Mouse (Mus musculus) hindbrain, postnatal 0 days (tissue): ENCODE data around the gene Pakap. TPM values are rescaled to one million over a fixed set of nuclear protein-coding genes. Genes with fewer than 3 reads are reported as not detected.
A peak's percentile ranks its signal among the peaks of the same experiment; 100 is the strongest.

Source experiments
- ATAC-seq: fragments of 200-750 bp; cut with Nextera tagmentation; 2 replicates; pipeline ENCODE4 v1.8.0; 2017; ENCODE audit warnings: mild to moderate bottlenecking, moderate TSS enrichment, moderate library complexity
- DNase-seq: peaks from one replicate; pipeline ENCODE4 v3.0.0-alpha.2; 2015; ENCODE audit warnings: low spot score
- H3K27ac ChIP-seq: fragments of 300-500 bp; sonication (generic); 2 replicates; pipeline ENCODE4 v1.5.1; 2014; ENCODE audit warnings: mild to moderate bottlenecking
- H3K27me3 ChIP-seq: fragments of 300-500 bp; sonication (generic); 2 replicates; pipeline ENCODE4 v1.6.1; 2014; ENCODE audit warnings: low read length, mixed read lengths; ENCODE audit not compliant: insufficient read depth
- H3K36me3 ChIP-seq: fragments of 300-500 bp; sonication (generic); 2 replicates; pipeline ENCODE4 v1.6.1; 2014; ENCODE audit warnings: low read length, mixed read lengths; ENCODE audit not compliant: insufficient read depth
- H3K4me1 ChIP-seq: fragments of 300-500 bp; sonication (generic); 2 replicates; pipeline ENCODE4 v1.6.1; 2014; ENCODE audit warnings: antibody characterized with exemption, low read length, mixed read lengths; ENCODE audit not compliant: insufficient read depth
- H3K4me2 ChIP-seq: fragments of 300-500 bp; sonication (generic); 2 replicates; pipeline ENCODE4 v1.6.1; 2014; ENCODE audit warnings: low read depth, mild to moderate bottlenecking, low read length, moderate library complexity, mixed read lengths
- H3K4me3 ChIP-seq: fragments of 300-500 bp; sonication (generic); 2 replicates; pipeline ENCODE4 v1.5.1; 2014; ENCODE audit warnings: low read length
- H3K9ac ChIP-seq: fragments of 300-500 bp; sonication (generic); replicated peaks from 2 replicates; pipeline ENCODE4 v1.6.1; 2014; ENCODE audit warnings: mild to moderate bottlenecking, low read length, moderate library complexity, mixed read lengths
- H3K9me3 ChIP-seq: fragments of 300-500 bp; sonication (generic); 2 replicates; pipeline ENCODE4 v1.6.1; 2016; ENCODE audit warnings: low read length, mixed read lengths
- CTCF ChIP-seq: IDR thresholded peaks from 2 replicates; pipeline ENCODE4 v1.5.1; 2016; ENCODE audit warnings: antibody characterized with exemption, control low read depth, low read depth
- WGBS: fragments of 180-500 bp; shearing (Covaris S2); extraction: QIAGEN DNeasy Blood & Tissue Kit; methylation state at CpG from one replicate; pipeline ENCODE4 v1.1.7; 2014; 5-methylcytosine and 5-hydroxymethylcytosine counted together
- polyA plus RNA-seq: library from polyadenylated mRNA; unstranded; fragments of >200 nt; fragmentation: Nextera tagmentation; extraction: Ambion mirVana; gene quantifications from 2 replicates; pipeline ENCODE4 v1.2.1, GENCODE M21; 2015
- total RNA-seq: library from RNA; depleted of rRNA; stranded (reverse); fragments of >200 nt; gene quantifications from 2 replicates; pipeline ENCODE4 v1.2.3, GENCODE M21; 2014

The Pakap gene
- total and polyA plus RNA-seq, 2 experiments from 2014 or later = 9.7 to 14.3 TPM

DNA sequence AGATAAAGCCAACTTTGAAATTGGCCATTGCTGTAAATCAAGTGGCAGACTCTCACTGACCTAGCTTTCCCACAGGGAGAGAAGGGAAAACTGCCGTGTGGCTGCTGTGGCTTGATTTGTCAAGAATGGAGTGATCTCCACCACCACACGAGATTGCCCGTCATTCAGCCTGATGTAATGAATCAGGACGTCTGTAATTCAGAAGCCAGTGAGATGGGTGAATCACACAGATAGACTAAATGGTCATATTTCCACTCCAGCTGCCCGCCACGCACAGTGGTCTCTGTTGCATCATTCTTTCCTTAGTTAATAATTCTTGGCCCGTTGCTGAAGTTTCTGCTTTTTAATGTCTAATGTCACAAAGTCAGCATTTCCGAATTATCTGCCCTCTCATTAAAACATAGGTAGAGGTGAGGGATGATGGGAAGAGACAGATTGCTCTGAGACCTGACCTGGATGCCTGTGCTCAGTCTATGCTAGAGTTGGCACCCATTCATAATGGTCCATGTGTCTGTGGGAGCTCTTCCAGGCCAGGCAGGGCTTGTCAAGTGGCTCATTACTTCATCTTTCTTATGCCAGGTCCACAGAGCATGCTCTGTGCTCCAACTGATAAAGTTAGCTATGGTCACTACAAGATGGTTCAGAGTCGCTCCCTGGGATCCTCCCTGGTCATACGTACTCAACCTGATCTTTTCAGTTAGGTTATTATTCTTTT lies 34.1 kb downstream of the Pakap start:
- DNase-seq (no peak), ATAC-seq (no peak)
- H3K36me3 ChIP-seq = no peaks in the 10 kb centered on the region
- H3K4me2 ChIP-seq = no peak overlapping the region
- H3K27ac ChIP-seq = no peak overlapping the region
- no peak overlapping the region for H3K9ac ChIP-seq
- no peaks in the 10 kb centered on the region for H3K9me3 ChIP-seq
- H3K4me3 ChIP-seq = no peak overlapping the region
- TF ChIP-seq CTCF = no peak
- H3K27me3 ChIP-seq = no peaks in the 10 kb centered on the region
- 87% methylated on average over 10 of the region's 10 CpGs for WGBS
- H3K4me1 ChIP-seq = no peaks in the 10 kb centered on the region; the same call in 1 of the 2 replicates

DNA sequence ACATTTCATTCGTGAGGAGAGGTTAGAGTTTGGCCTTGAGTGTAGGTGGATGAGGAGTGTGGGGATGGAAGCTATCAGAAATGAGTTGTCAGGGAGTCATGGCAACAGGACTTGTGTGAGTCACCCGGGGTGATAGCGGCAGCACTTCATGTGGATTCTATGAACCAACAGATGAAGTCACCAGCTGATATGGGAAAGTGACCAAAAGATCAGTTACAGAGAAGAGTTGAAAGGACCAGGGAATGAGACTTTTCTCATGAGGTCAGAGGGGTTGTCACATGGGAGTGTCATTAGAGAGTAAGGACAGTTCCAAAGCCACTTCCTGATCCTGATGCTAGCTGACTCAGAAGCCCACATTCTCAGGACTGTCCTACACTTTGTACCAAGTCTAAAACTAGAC lies 38.3 kb downstream of the Pakap start:
- Histone ChIP-seq H3K9ac (no peak overlapping the region), H3K36me3 (no peaks in the 10 kb centered on the region), H3K27me3 (no peaks in the 10 kb centered on the region), H3K4me3 (no peak overlapping the region), H3K4me2 (no peak overlapping the region), H3K9me3 (no peaks in the 10 kb centered on the region), H3K27ac (no peak overlapping the region), H3K4me1 (peaks cover 2% of the 10 kb centered on the region; the same call in 1 of the 2 replicates)
- no peak for DNase-seq
- no peak for ATAC-seq
- no peak for TF ChIP-seq CTCF
- 76% methylated on average over 3 of the region's 3 CpGs for WGBS

DNA sequence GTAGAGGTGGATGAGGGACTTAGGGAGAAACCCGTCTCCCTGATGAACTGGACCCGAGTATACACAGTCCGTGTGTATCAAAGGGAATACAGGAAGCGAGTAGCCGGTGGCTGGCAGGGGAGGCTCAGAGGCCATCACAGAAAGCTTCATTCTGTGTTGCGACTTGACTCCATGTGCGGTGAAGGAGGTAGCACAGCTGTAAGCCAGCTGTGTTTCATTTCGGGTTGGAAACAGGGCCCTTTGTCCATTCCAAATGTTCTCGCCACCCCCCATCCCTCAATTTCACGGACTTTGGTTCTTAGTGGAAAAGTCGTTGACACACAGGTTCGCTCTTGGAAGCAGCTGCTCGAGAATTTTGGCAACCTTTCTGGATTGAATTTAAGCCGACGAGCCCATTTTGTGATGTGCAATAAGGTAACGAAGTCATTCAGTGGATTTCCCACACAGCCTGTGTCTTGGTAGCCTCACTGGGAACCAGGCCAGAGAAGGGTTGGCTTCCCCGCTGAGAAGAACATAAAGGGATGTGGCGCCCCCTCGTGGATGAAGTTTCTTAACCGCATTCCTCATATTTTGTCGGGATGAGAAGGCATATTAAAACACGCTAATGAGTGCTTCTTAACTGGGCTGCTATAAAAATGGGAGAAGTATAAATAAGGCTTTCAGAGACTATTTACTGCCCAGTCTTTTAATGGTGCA lies 39.4 kb downstream of the Pakap start:
- H3K4me3 ChIP-seq = peak overlapping the region; percentile 13; the same call in 1 of the 2 replicates
- no peaks in the 10 kb centered on the region for H3K9me3 ChIP-seq
- H3K4me1 ChIP-seq = peaks cover 2% of the 10 kb centered on the region; the same call in 1 of the 2 replicates
- H3K36me3 ChIP-seq = no peaks in the 10 kb centered on the region
- DNase-seq (peak; percentile 96), ATAC-seq (peak; percentile 75)
- H3K27me3 ChIP-seq = no peaks in the 10 kb centered on the region
- no peak overlapping the region; the same call in 1 of the 2 replicates for H3K9ac ChIP-seq
- TF ChIP-seq CTCF = peak; percentile 92
- no peak overlapping the region for H3K27ac ChIP-seq
- peak overlapping the region; percentile 49 for H3K4me2 ChIP-seq
- 26% methylated on average over 22 of the region's 22 CpGs for WGBS

DNA sequence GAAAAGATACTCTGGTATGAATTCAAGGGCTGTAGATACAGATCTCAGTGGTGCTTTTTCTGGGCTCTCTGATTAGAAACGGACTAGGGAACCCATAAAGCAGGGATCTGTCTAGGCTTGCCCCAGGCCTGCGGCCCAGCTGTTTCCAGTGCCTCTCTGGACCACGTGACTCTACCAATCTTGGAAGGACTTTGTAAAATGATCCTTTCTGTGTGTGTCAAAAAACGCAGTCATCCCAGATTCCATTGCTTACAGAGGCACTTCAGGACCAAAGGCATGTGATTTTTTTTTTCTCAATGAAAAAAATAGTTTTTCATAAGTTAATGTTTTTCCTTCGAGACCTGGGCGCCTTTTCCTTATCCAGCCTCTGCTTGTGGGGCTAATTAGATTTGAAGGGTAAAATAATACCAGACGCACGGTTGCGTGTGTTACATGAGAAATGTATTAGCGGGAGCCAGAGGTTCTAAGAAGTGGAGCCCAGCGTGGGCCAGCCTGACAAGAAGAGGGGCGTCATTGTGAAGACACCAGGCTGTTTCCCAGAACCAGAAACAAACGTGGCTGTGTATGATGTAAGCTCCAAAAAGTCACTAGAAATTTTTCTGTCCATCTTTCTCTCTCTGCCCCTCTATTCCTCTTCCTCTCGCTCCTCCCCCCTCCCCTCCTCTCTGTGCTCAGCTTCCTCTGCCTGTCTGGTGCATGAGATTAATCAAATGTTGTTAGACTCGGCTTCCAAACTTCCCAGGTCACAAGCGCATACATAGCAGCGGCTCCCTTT lies 43.5 kb downstream of the Pakap start:
- H3K4me1 ChIP-seq = peaks cover 2% of the 10 kb centered on the region; the same call in 1 of the 2 replicates
- H3K9me3 ChIP-seq = no peaks in the 10 kb centered on the region
- H3K4me3 ChIP-seq = no peak overlapping the region
- no peak overlapping the region for H3K27ac ChIP-seq
- ATAC-seq = peak; percentile 28; the same call in 1 of the 2 replicates
- no peak for TF ChIP-seq CTCF
- H3K4me2 ChIP-seq = peak overlapping the region; percentile 10
- DNase-seq = no peak
- WGBS = 43% methylated on average over 16 of the region's 17 CpGs
- no peaks in the 10 kb centered on the region for H3K36me3 ChIP-seq
- H3K9ac ChIP-seq = no peak overlapping the region
- no peaks in the 10 kb centered on the region for H3K27me3 ChIP-seq

DNA sequence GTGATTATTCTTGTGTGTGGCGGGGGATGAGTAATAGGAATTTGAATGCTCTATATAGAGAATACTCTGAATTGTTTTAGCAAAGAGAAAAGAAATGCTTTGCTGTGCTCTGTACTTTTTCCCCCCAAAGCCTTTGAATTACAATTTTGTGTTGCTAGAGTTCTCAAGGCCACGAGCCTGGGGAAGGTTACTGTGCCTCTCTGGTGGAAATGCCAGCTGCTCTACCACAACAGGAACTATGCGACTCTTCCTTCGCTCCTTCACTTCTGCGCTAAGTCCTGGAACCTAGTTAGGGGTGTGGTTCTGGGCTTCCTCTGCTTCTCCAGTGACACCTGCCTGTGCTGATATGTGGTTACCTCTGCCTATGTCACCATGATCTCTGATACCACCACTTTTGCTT lies 44.7 kb downstream of the Pakap start:
- no peak for ATAC-seq
- no peak overlapping the region for H3K4me2 ChIP-seq
- 88% methylated on average over 5 of the region's 5 CpGs for WGBS
- no peak overlapping the region for H3K9ac ChIP-seq
- H3K4me1 ChIP-seq = no peaks in the 10 kb centered on the region
- no peak for DNase-seq
- no peak overlapping the region for H3K4me3 ChIP-seq
- no peak overlapping the region for H3K27ac ChIP-seq
- TF ChIP-seq CTCF = no peak
- H3K27me3 ChIP-seq = no peaks in the 10 kb centered on the region
- H3K9me3 ChIP-seq = no peaks in the 10 kb centered on the region
- H3K36me3 ChIP-seq = no peaks in the 10 kb centered on the region

DNA sequence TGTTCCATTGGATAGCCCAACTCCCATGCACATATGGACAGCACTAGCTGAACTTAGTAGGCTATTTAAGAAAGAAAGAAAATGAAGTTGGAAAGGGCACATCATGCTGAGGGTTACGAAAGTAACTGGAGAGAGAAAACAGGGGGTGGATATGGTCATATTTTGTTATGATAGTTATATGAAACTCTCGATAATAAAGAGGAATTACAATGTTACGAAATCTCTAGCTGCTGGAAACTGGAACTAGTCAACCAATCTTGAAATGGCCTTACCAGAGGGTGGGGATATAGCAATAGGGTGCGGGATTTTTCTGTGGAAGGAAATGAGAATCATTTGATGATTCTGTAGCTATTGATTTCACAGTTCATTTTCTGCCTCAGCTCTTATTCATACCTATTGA lies 46.7 kb downstream of the Pakap start:
- Histone ChIP-seq H3K27me3 (no peaks in the 10 kb centered on the region), H3K36me3 (no peaks in the 10 kb centered on the region), H3K4me1 (no peaks in the 10 kb centered on the region), H3K27ac (no peak overlapping the region), H3K9ac (no peak overlapping the region), H3K4me3 (no peak overlapping the region), H3K9me3 (no peaks in the 10 kb centered on the region), H3K4me2 (no peak overlapping the region)
- no peak for TF ChIP-seq CTCF
- DNase-seq (no peak), ATAC-seq (no peak)
- 93% methylated on average over 4 of the region's 4 CpGs for WGBS
